Mouse (Mus musculus): ENCODE measurements at regions not wholly inside any gene's neighbourhood (a gene's known extent, or its start where the extent isn't known, plus 50 kb on each side); places are given as distances from the start of the nearest gene placed in this dataset.

DNA sequence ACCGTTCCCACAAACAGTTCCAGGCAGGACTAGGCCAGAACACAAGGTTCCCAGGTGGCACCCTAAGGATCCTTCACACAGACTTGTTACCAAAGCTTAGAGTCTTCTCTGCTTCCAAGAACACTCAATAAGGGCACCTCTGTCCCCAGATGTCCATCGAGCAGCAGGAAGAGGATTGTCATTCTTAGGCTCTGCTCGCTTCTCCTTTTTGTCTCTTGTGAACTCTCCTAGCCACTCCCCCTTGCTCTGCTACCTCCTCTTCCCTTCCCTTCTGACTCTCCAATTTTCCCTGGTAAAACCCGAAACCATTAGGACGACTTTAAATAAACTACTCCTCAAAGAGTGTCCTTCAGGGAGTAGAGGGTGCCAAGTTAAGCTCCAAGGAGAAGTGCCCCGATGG lies 124.4 kb upstream of the Pja1 start:
- no peak for DNase-seq

GRCm38 (mm10) chrX:99593872-99594487 lies 122.9 kb upstream of the Pja1 start:
- intact Hi-C loops (cut with DNase I), result no loop called here
- DNase-seq, result no peak

More for the DNA sequence above, 124.4 kb upstream of the Pja1 start:
- intact Hi-C loops (cut with DNase I), result no loop called here

GRCm38 (mm10) chrX:99592980-99593379 lies 121.9 kb upstream of the Pja1 start:
- DNase-seq, result no peak
- intact Hi-C loops (cut with DNase I), result no loop called here

DNA sequence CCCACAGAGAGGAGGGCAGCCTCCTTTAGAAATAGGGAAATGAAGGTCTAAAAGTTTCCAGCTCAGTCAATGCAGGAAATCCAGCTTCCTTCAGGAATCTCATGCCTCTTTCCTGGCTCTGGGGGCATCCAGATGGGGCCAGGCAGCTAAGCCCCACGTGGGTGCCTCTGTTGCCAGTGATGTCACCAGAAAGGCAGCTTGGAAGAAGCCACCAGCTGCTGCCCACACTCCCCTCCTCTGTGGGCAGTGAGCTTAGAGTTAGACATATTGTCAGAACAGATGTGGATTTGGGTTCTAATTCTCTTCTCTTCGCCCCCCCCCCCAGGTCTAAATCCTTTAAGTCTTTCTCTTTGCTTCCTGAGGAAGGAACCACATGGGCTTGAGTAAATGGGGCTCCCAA lies 116.2 kb upstream of the Pja1 start:
- no peak for DNase-seq
- intact Hi-C loops (cut with DNase I), result no loop called here

DNA sequence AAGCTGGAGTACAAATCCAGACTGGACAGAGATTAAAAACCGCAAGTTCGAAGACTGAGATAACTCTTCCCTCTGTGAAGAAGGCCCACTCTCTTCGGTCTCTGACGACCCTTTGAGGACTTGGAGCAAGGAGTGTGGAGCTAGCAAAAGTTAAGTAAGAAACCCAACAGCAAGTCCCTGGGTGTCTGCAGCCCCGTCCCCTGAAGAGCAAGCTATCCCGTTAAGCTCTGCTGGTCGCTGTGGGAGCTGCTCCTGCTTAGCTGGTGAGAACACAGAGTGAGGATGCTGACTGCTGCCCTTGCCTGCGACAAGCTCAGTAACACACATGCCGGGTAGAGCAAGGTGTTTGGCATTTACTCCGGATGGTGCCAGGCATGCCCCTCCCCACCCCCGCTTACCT lies 115.2 kb upstream of the Pja1 start:
- intact Hi-C loops (cut with DNase I), result no loop called here

GRCm38 (mm10) chrX:99585703-99586102 lies 114.6 kb upstream of the Pja1 start:
- intact Hi-C loops (cut with DNase I), result no loop called here

More for the DNA sequence above, 115.2 kb upstream of the Pja1 start:
- no peak for DNase-seq

GRCm38 (mm10) chrX:99582611-99583010 lies 111.5 kb upstream of the Pja1 start:
- intact Hi-C loops (cut with DNase I), result no loop called here
- DNase-seq, result no peak

More at GRCm38 (mm10) chrX:99585703-99586102, 114.6 kb upstream of the Pja1 start:
- DNase-seq, result no peak

DNA sequence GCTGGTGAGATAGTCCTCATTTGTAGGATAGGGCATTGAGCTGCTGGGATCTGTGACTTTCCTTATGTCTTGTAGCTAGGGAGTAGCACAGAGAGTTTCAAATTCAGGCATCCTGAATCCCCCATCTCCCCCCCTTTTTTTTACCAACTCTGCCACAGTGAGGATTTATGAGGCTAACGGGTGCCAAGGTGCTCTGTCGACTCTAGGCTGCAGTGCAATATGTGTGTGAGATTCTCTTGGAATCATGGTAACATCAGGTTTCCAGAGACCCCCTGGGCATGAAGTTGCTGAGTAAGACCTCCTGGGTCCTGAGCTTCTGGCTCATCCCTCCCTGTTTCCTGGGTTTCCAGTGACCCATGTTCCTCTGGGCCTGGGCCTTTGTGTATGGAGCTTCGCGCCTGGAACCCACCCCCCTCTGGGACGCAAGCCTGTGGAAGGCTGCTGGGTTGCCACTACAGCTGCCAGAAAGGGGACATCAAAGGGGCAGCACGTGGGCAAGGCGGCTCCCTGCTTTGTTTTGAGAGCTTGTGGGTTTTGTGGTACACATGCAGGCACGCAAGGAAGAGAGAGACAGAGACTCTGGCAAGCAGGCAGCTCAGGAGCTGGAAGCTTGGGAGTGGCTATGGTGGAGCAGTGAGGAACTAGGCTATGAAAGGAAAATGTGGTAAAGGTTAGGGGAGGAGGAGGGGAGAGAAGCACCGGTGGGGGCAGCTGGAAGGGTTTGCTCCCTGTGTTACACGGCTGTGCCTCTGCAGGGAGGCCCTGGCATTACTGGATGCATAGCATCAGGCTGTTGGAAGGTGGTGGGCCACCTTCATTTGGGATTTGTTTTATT lies 110.8 kb upstream of the Pja1 start:
- intact Hi-C loops (cut with DNase I), result no loop called here
- no peak for DNase-seq

DNA sequence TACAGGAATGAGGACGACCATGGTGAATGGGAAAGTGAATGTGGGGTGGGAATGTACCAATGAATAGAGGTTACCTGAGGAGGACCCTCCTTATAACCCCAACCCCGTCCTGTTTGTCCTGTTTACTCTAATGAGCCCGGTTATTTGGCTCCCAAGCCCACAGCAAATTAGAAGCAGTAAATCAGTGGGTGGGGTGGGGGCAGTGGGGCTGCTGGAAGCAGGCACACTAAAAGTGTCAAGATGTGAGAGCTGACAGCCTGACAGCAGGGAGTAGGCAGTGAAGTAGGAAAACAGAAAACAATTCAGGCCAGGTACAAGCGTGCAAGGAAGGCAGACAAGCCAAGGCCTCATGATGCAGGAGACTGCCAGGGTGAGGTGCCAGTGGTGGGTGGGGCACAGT lies 108.1 kb upstream of the Pja1 start:
- no peak for DNase-seq
- intact Hi-C loops (cut with DNase I), result no loop called here

- intact Hi-C loops (cut with DNase I), result no loop called here
- DNase-seq, result no peak
Measured at GRCm38 (mm10) chrX:99578796-99579195, 107.7 kb upstream of the Pja1 start.

- intact Hi-C loops (cut with DNase I), result no loop called here
- DNase-seq, result no peak
Measured at GRCm38 (mm10) chrX:99575105-99575504, 104.0 kb upstream of the Pja1 start.

- DNase-seq, result peak; percentile 54 to 71
- intact Hi-C loops (cut with DNase I), result loop anchor here (1.0 to 5.0 kb wide), 2 partner anchors 207 to 444 kb away; no protein-coding TSS in a partner anchor
Measured at GRCm38 (mm10) chrX:99574441-99575103, 103.5 kb upstream of the Pja1 start.

- intact Hi-C loops (cut with DNase I), result loop anchor here (2.0 to 5.0 kb wide), 2 partner anchors 203 to 435 kb away; no protein-coding TSS in a partner anchor
- no peak for DNase-seq
Measured at GRCm38 (mm10) chrX:99570161-99570560, 99.1 kb upstream of the Pja1 start.

DNA sequence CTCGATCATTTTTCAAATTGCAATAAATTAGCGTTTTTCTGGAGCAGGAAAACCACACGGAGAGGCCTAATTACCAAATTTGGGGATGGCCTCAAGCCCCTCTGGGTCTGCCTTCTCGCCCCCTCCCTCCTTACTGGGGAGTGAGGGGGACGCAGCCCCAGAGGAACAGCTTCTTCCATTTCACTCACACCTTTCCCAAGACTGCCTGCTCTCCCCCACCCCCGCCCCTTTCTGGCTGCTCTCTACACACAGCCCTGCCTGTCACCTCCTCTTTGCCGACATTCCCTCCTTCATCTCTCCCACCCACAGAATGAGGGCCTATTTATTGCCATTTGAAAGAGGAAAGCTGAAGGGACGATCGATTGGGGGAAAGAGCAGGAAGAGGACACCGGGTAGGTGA lies 97.2 kb upstream of the Pja1 start:
- intact Hi-C loops (cut with DNase I), result no loop called here
- no peak for DNase-seq

DNA sequence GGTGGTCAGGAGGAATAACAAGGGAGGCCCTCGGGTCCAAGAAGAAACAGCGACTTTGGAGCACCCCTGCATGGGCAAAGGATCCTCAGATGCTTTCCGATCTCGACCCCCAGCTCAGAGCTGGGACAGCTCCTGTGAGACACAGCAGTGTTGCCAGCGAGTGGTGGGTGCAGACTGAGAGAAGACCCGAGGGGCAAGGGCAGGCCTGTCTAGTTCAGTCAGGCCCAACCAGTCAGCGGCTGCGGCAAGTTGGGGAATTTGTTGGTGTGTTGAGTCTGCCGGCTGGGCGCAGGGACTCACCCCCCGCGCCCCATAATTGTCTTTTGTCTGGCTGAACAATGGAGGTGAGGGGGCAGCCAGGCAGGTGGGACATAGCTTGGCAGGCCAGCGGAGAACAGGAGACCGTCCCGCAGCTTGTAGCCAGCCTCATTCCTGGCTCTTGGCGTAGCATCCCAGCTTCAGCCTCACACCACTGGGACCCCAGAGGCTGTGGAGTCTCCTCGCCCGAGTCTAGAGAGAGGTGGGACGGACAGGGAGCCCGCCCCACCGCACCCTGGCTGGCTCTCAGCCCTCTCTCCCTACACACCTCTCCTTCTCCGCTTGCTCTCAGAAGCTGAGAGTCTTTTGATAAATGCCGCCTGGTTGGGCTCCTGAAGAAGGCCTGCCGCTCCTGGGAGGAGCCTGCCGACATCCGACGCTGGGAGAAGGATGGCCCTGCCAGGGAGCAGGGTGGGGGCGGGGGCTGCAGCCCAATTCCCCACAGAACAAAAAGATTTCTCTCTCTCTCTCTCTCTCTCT lies 96.5 kb upstream of the Pja1 start:
- no peak for DNase-seq
- intact Hi-C loops (cut with DNase I), result no loop called here

DNA sequence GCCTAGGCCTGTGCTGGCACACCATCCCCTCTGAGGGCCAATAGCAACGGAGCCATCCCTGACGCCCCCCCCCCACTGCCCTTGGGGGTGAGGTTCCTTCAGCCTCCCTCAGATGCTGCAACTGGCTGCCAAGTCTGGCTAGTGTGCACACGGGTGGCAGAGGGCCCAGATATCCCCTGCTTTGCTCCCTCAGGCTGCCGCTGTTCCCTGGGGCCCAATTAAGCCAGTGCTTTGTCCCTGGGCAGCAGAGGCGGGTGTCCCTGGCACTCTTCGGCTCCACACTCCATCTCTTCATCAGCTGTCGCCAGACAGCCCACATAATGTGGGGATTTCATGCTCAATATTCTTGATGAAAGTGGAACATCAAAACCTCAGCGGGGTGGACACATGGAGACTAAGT lies 90.9 kb upstream of the Pja1 start:
- intact Hi-C loops (cut with DNase I), result no loop called here

DNA sequence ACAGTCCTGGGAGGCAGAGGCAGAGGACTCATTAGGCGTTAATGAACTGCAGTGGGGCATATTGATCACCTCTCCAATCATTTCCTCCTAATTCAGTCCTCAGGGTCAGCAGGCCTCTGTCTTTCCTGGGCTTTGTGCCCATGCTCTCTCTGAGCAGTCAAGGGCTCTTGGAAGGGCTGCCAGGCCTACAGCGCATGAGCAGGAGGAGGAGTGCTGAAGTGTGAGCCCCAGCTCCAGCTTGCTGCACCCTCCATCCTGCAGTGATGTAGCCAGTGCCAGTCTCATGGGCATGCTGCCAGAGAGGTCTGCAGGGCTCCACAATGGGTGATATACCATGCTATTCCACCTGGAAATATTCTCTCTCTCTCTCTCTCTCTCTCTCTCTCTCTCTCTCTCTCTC lies 89.6 kb upstream of the Pja1 start:
- intact Hi-C loops (cut with DNase I), result no loop called here
- peak in 1 of 2 experiments; percentile 16 for DNase-seq

More for the DNA sequence above, 90.9 kb upstream of the Pja1 start:
- DNase-seq, result no peak

DNA sequence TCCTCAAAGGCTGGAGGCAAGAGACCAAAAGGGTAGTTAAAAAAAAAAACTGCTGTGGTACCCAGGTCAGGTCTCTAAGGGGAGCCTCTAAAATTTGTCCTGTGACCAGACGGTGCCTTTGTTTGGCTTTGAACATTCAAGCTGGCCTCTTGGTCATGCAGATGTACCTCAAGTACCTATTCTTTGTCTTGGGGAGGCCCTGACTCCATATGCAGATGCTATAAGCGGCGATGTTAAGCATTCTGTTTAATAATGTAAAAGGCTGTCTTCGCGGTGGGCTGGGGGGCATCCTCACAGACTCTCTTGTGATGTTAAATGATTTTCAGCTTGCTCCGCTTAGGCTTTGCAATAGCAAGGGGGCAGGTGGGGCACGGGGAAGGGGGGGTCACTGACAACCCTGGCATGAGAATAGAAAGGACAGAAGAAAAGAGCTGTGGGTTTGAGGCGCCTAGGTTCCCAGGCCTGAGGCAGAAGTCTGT lies 85.8 kb upstream of the Pja1 start:
- DNase-seq, result no peak
- intact Hi-C loops (cut with DNase I), result no loop called here

- intact Hi-C loops (cut with DNase I), result no loop called here
- DNase-seq, result no peak
Measured at GRCm38 (mm10) chrX:99555976-99556781, 85.1 kb upstream of the Pja1 start.

DNA sequence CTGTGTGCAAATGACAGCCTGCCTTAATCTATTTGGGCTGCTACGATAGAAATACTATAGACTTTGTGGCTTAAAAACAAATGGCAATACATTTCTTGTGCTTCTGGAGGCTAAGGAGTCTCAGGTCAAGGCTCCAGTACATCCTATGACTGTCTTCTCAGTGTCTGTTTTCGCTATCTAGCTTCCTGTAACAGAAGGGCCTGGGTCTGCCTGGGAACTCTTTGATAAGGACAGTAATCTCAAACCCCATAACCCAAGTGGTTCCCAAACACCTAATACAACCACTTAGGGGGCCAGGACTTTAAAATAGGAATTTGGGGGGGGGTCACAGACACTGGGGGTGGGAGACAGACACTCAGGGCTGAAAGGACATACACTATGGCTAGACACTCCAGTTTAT lies 81.7 kb upstream of the Pja1 start:
- no peak for DNase-seq
- intact Hi-C loops (cut with DNase I), result no loop called here

Measured in heart, postnatal 36 days (tissue).